Mouse (Mus musculus): Measurements from ENCODE around the gene Nlgn1. TPM values are rescaled to one million over a fixed set of nuclear protein-coding genes. Genes with fewer than 3 reads are reported as not detected.
A peak's percentile ranks its signal among the peaks of the same experiment; 100 is the strongest.

The Nlgn1 gene
- polyA plus RNA-seq, 1 experiment from 2014 or later, result 15.9 TPM

GRCm38 (mm10) chr3:26069366-26069765 lies 262.9 kb downstream of the Nlgn1 start:
- no peaks in the 10 kb centered on the region for H3K4me1 ChIP-seq (ENCODE audit: control insufficient read depth, insufficient read depth, low read length)
- no peaks in the 10 kb centered on the region for H3K27me3 ChIP-seq (replicated peaks; ENCODE audit: control insufficient read depth, insufficient read depth, low read length)
- no peak overlapping the region for H3K9ac ChIP-seq (ENCODE audit: low read length)
- DNase-seq (ENCODE audit: low spot score) (no peak), ATAC-seq (no peak)
- no peaks in the 10 kb centered on the region for H3K36me3 ChIP-seq (ENCODE audit: control insufficient read depth, insufficient read depth, low read length)
- H3K4me2 ChIP-seq (ENCODE audit: low read length), result no peak overlapping the region
- H3K27ac ChIP-seq (ENCODE audit: low read depth, low read length), result no peak overlapping the region
- H3K4me3 ChIP-seq (ENCODE audit: low read depth, low read length), result no peak overlapping the region
- no peaks in the 10 kb centered on the region for H3K9me3 ChIP-seq (replicated peaks; ENCODE audit: control insufficient read depth, low read length)

GRCm38 (mm10) chr3:26050769-26051168 lies 281.5 kb downstream of the Nlgn1 start:
- WGBS, result 46% methylated on average over 4 of the region's 4 CpGs
- H3K27ac ChIP-seq (ENCODE audit: low read depth, low read length), result no peak overlapping the region
- no peak overlapping the region for H3K4me3 ChIP-seq (ENCODE audit: low read depth, low read length)
- no peak for ATAC-seq
- no peak overlapping the region for H3K4me2 ChIP-seq (ENCODE audit: low read length)
- H3K36me3 ChIP-seq (ENCODE audit: control insufficient read depth, insufficient read depth, low read length), result no peaks in the 10 kb centered on the region
- no peaks in the 10 kb centered on the region for H3K9me3 ChIP-seq (replicated peaks; ENCODE audit: control insufficient read depth, low read length)
- no peaks in the 10 kb centered on the region for H3K27me3 ChIP-seq (replicated peaks; ENCODE audit: control insufficient read depth, insufficient read depth, low read length)
- no peaks in the 10 kb centered on the region for H3K4me1 ChIP-seq (ENCODE audit: control insufficient read depth, insufficient read depth, low read length)
- DNase-seq (ENCODE audit: low spot score), result no peak
- H3K9ac ChIP-seq (ENCODE audit: low read length), result no peak overlapping the region

GRCm38 (mm10) chr3:26042966-26043365 lies 289.3 kb downstream of the Nlgn1 start:
- H3K27me3 ChIP-seq (replicated peaks; ENCODE audit: control insufficient read depth, insufficient read depth, low read length), result no peaks in the 10 kb centered on the region
- H3K9ac ChIP-seq (ENCODE audit: low read length), result no peak overlapping the region
- H3K27ac ChIP-seq (ENCODE audit: low read depth, low read length), result no peak overlapping the region
- DNase-seq (ENCODE audit: low spot score) (no peak), ATAC-seq (no peak)
- H3K4me3 ChIP-seq (ENCODE audit: low read depth, low read length), result no peak overlapping the region
- 23% methylated on average over 2 of the region's 2 CpGs for WGBS
- no peaks in the 10 kb centered on the region for H3K9me3 ChIP-seq (replicated peaks; ENCODE audit: control insufficient read depth, low read length)
- H3K4me1 ChIP-seq (ENCODE audit: control insufficient read depth, insufficient read depth, low read length), result no peaks in the 10 kb centered on the region
- H3K4me2 ChIP-seq (ENCODE audit: low read length), result no peak overlapping the region
- H3K36me3 ChIP-seq (ENCODE audit: control insufficient read depth, insufficient read depth, low read length), result no peaks in the 10 kb centered on the region

- H3K36me3 ChIP-seq (ENCODE audit: control insufficient read depth, insufficient read depth, low read length), result no peaks in the 10 kb centered on the region
- no peaks in the 10 kb centered on the region for H3K27me3 ChIP-seq (replicated peaks; ENCODE audit: control insufficient read depth, insufficient read depth, low read length)
- no peaks in the 10 kb centered on the region for H3K4me1 ChIP-seq (ENCODE audit: control insufficient read depth, insufficient read depth, low read length)
- H3K27ac ChIP-seq (ENCODE audit: low read depth, low read length), result no peak overlapping the region
- H3K9ac ChIP-seq (ENCODE audit: low read length), result no peak overlapping the region
- DNase-seq (ENCODE audit: low spot score), result no peak
- H3K4me3 ChIP-seq (ENCODE audit: low read depth, low read length), result no peak overlapping the region
- no peak for ATAC-seq
- WGBS, result 44% methylated on average over 2 of the region's 2 CpGs
- no peaks in the 10 kb centered on the region for H3K9me3 ChIP-seq (replicated peaks; ENCODE audit: control insufficient read depth, low read length)
- H3K4me2 ChIP-seq (ENCODE audit: low read length), result no peak overlapping the region
Observed at GRCm38 (mm10) chr3:26039696-26040095, 292.6 kb downstream of the Nlgn1 start.

- H3K9ac ChIP-seq (ENCODE audit: low read length), result no peak overlapping the region
- H3K4me1 ChIP-seq (ENCODE audit: control insufficient read depth, insufficient read depth, low read length), result no peaks in the 10 kb centered on the region
- H3K4me2 ChIP-seq (ENCODE audit: low read length), result no peak overlapping the region
- H3K4me3 ChIP-seq (ENCODE audit: low read depth, low read length), result no peak overlapping the region
- no peaks in the 10 kb centered on the region for H3K27me3 ChIP-seq (replicated peaks; ENCODE audit: control insufficient read depth, insufficient read depth, low read length)
- H3K27ac ChIP-seq (ENCODE audit: low read depth, low read length), result no peak overlapping the region
- H3K36me3 ChIP-seq (ENCODE audit: control insufficient read depth, insufficient read depth, low read length), result no peaks in the 10 kb centered on the region
- WGBS, result 90% methylated on average over 2 of the region's 2 CpGs
- no peaks in the 10 kb centered on the region for H3K9me3 ChIP-seq (replicated peaks; ENCODE audit: control insufficient read depth, low read length)
- ATAC-seq (no peak), DNase-seq (ENCODE audit: low spot score) (no peak)
Observed at GRCm38 (mm10) chr3:26026025-26026424, 306.2 kb downstream of the Nlgn1 start.

- DNase-seq (ENCODE audit: low spot score), result no peak
- ATAC-seq, result no peak
- no peaks in the 10 kb centered on the region for H3K9me3 ChIP-seq (replicated peaks; ENCODE audit: control insufficient read depth, low read length)
- H3K27me3 ChIP-seq (replicated peaks; ENCODE audit: control insufficient read depth, insufficient read depth, low read length), result no peaks in the 10 kb centered on the region
- H3K27ac ChIP-seq (ENCODE audit: low read depth, low read length), result no peak overlapping the region
- H3K36me3 ChIP-seq (ENCODE audit: control insufficient read depth, insufficient read depth, low read length), result no peaks in the 10 kb centered on the region
- no peak overlapping the region for H3K4me2 ChIP-seq (ENCODE audit: low read length)
- no peak overlapping the region for H3K9ac ChIP-seq (ENCODE audit: low read length)
- WGBS, result 48% methylated on average over 5 of the region's 5 CpGs
- no peak overlapping the region for H3K4me3 ChIP-seq (ENCODE audit: low read depth, low read length)
- no peaks in the 10 kb centered on the region for H3K4me1 ChIP-seq (ENCODE audit: control insufficient read depth, insufficient read depth, low read length)
Observed at GRCm38 (mm10) chr3:26023217-26023616, 309.0 kb downstream of the Nlgn1 start.

GRCm38 (mm10) chr3:26021632-26022184 lies 310.6 kb downstream of the Nlgn1 start:
- H3K9me3 ChIP-seq (replicated peaks; ENCODE audit: control insufficient read depth, low read length), result no peaks in the 10 kb centered on the region
- no peak overlapping the region for H3K27ac ChIP-seq (ENCODE audit: low read depth, low read length)

GRCm38 (mm10) chr3:26011310-26012078 lies 320.8 kb downstream of the Nlgn1 start:
- DNase-seq (ENCODE audit: low spot score) (peak; percentile 49), ATAC-seq (peak; percentile 81)
- Histone ChIP-seq H3K9me3 (replicated peaks; ENCODE audit: control insufficient read depth, low read length) (no peaks in the 10 kb centered on the region), H3K4me3 (ENCODE audit: low read depth, low read length) (no peak overlapping the region), H3K9ac (ENCODE audit: low read length) (no peak overlapping the region), H3K27ac (ENCODE audit: low read depth, low read length) (no peak overlapping the region), H3K27me3 (replicated peaks; ENCODE audit: control insufficient read depth, insufficient read depth, low read length) (no peaks in the 10 kb centered on the region), H3K36me3 (ENCODE audit: control insufficient read depth, insufficient read depth, low read length) (no peaks in the 10 kb centered on the region), H3K4me2 (ENCODE audit: low read length) (no peak overlapping the region), H3K4me1 (ENCODE audit: control insufficient read depth, insufficient read depth, low read length) (peaks cover 3% of the 10 kb centered on the region; the same call in 1 of the 2 replicates)
- WGBS, result 16% methylated on average over 4 of the region's 4 CpGs

More at GRCm38 (mm10) chr3:26021632-26022184, 310.6 kb downstream of the Nlgn1 start:
- peak; percentile 62 for DNase-seq (ENCODE audit: low spot score)
- no peaks in the 10 kb centered on the region for H3K27me3 ChIP-seq (replicated peaks; ENCODE audit: control insufficient read depth, insufficient read depth, low read length)
- H3K9ac ChIP-seq (ENCODE audit: low read length), result no peak overlapping the region
- H3K36me3 ChIP-seq (ENCODE audit: control insufficient read depth, insufficient read depth, low read length), result no peaks in the 10 kb centered on the region
- H3K4me3 ChIP-seq (ENCODE audit: low read depth, low read length), result no peak overlapping the region
- H3K4me1 ChIP-seq (ENCODE audit: control insufficient read depth, insufficient read depth, low read length), result no peaks in the 10 kb centered on the region
- WGBS, result 22% methylated on average over 6 of the region's 6 CpGs
- peak; percentile 70; the same call in 1 of the 2 replicates for ATAC-seq
- H3K4me2 ChIP-seq (ENCODE audit: low read length), result no peak overlapping the region

All from forebrain, embryonic 14.5 days (tissue).